Mouse (Mus musculus) liver, embryonic 14.5 days (tissue): ENCODE results near the gene Slc5a10. TPM values are rescaled to one million over a fixed set of nuclear protein-coding genes. Genes with fewer than 3 reads are reported as not detected.

Experiments used
- ATAC-seq: fragments of 200-750 bp; cut with Nextera tagmentation; 2 replicates; pipeline ENCODE4 v1.8.0; 2017; ENCODE audit warnings: moderate number of reproducible peaks, mild to moderate bottlenecking, moderate library complexity; ENCODE audit not compliant: insufficient read depth
- DNase-seq, 3 experiments: peaks; one replicate each; pipeline ENCODE4 v3.0.0-alpha.2; 2012 to 2013; ENCODE audit warnings: low read depth in 3 of 3, low spot score in 3 of 3
- H3K27ac ChIP-seq: fragments of 300-500 bp; sonication (generic); 2 replicates; pipeline ENCODE4 v1.5.1; 2014; ENCODE audit warnings: moderate library complexity, mild to moderate bottlenecking, control low read depth, inconsistent platforms
- H3K27me3 ChIP-seq: fragments of 300-500 bp; sonication (generic); 2 replicates; pipeline ENCODE4 v1.6.1; 2014; ENCODE audit warnings: mild to moderate bottlenecking, low read length, moderate library complexity; ENCODE audit not compliant: control insufficient read depth, insufficient read depth
- H3K36me3 ChIP-seq: fragments of 300-500 bp; sonication (generic); replicated peaks from 2 replicates; pipeline ENCODE4 v1.6.1; 2014; ENCODE audit warnings: low read depth; ENCODE audit not compliant: control insufficient read depth, insufficient read depth
- H3K4me1 ChIP-seq, 2 experiments: fragments of 200-500 bp in 1 of 2; fragments of 300-500 bp in 1 of 2; sonication (generic) in 1 of 2; replicated peaks; 2 replicates each; pipeline ENCODE4 v1.6.1; 2012 to 2014; ENCODE audit warnings: antibody characterized with exemption in 1 of 2, inconsistent platforms in 1 of 2, low read length in 1 of 2; ENCODE audit not compliant: control insufficient read depth in 2 of 2, insufficient read depth in 2 of 2
- H3K4me2 ChIP-seq: fragments of 300-500 bp; sonication (generic); 2 replicates; pipeline ENCODE4 v1.6.1; 2014; ENCODE audit warnings: low read depth, mild to moderate bottlenecking, control low read depth, moderate library complexity
- H3K4me3 ChIP-seq, 2 experiments: fragments of 200-500 bp in 1 of 2; fragments of 300-500 bp in 1 of 2; sonication (generic) in 1 of 2; 2 replicates each; pipeline ENCODE4 v1.5.1; 2012 to 2014; ENCODE audit warnings: low read depth in 2 of 2, low read length in 2 of 2, mild to moderate bottlenecking in 2 of 2, control low read depth in 1 of 2, inconsistent platforms in 1 of 2, moderate library complexity in 1 of 2; ENCODE audit not compliant: insufficient read depth in 1 of 2
- H3K9ac ChIP-seq: fragments of 300-500 bp; sonication (generic); replicated peaks from 2 replicates; pipeline ENCODE4 v1.6.1; 2014; ENCODE audit warnings: mild to moderate bottlenecking, control low read depth, moderate library complexity
- H3K9me3 ChIP-seq: fragments of 300-500 bp; sonication (generic); 2 replicates; pipeline ENCODE4 v1.6.1; 2016; ENCODE audit warnings: low read length, mixed read lengths; ENCODE audit not compliant: control insufficient read depth
- CTCF ChIP-seq: IDR thresholded peaks from 2 replicates; pipeline ENCODE4 v1.5.1; 2016; ENCODE audit warnings: antibody characterized with exemption, low read depth, control low read depth
- EP300 ChIP-seq: IDR thresholded peaks from 2 replicates; pipeline ENCODE4 v1.6.1; 2016; ENCODE audit warnings: antibody characterized with exemption, low read depth
- WGBS: fragments of 180-500 bp; shearing (Covaris S2); extraction: QIAGEN DNeasy Blood & Tissue Kit; methylation state at CpG from one replicate; pipeline ENCODE4 v1.1.7; 2014; ENCODE audit not compliant: insufficient replicate concordance; 5-methylcytosine and 5-hydroxymethylcytosine counted together
- polyA plus RNA-seq, 2 experiments: library from polyadenylated mRNA; depleted of rRNA in 1 of 2; stranded (reverse) in 1 of 2; unstranded in 1 of 2; fragments of >200 nt; fragmentation: Nextera tagmentation in 1 of 2; extraction: Ambion mirVana in 1 of 2; gene quantifications; 2 replicates each; pipeline versions ENCODE4 v1.2.1 to v1.2.3; 2012 to 2014

The Slc5a10 gene
- polyA plus RNA-seq, 2 experiments = not detected

GRCm38 (mm10) chr11:61708928-61709327, 11.7 kb downstream of the Slc5a10 start:
- WGBS = 49% methylated on average over 3 of the region's 3 CpGs
- TF ChIP-seq EP300 = no peak
- peak; percentile 35 for TF ChIP-seq CTCF
- Histone ChIP-seq H3K4me3 (no peak overlapping the region), H3K9me3 (no peaks in the 10 kb centered on the region), H3K27me3 (no peaks in the 10 kb centered on the region), H3K27ac (no peak overlapping the region), H3K9ac (no peak overlapping the region), H3K4me2 (no peak overlapping the region), H3K4me1 (no peaks in the 10 kb centered on the region), H3K36me3 (no peaks in the 10 kb centered on the region; the same call in 1 of the 2 replicates)
- DNase-seq (no peak), ATAC-seq (no peak)

GRCm38 (mm10) chr11:61706232-61706631, 14.4 kb downstream of the Slc5a10 start:
- WGBS = 32% methylated on average over 4 of the region's 4 CpGs
- no peak for ATAC-seq
- no peaks in the 10 kb centered on the region for H3K4me1 ChIP-seq
- H3K9me3 ChIP-seq = no peaks in the 10 kb centered on the region
- H3K36me3 ChIP-seq = peaks cover 9% of the 10 kb centered on the region
- H3K4me2 ChIP-seq = no peak overlapping the region
- H3K4me3 ChIP-seq = no peak overlapping the region
- no peak overlapping the region for H3K9ac ChIP-seq
- no peak overlapping the region for H3K27ac ChIP-seq
- H3K27me3 ChIP-seq = no peaks in the 10 kb centered on the region
- no peak for TF ChIP-seq EP300
- no peak for TF ChIP-seq CTCF
- no peak for DNase-seq

- H3K27me3 ChIP-seq = no peaks in the 10 kb centered on the region
- no peaks in the 10 kb centered on the region for H3K4me1 ChIP-seq
- TF ChIP-seq EP300 (no peak), CTCF (no peak)
- WGBS = 79% methylated on average over 2 of the region's 2 CpGs
- H3K4me2 ChIP-seq = no peak overlapping the region
- H3K36me3 ChIP-seq = peaks cover 9% of the 10 kb centered on the region
- ATAC-seq (no peak), DNase-seq (no peak)
- no peak overlapping the region for H3K27ac ChIP-seq
- no peak overlapping the region for H3K9ac ChIP-seq
- no peaks in the 10 kb centered on the region for H3K9me3 ChIP-seq
- no peak overlapping the region for H3K4me3 ChIP-seq
Measured at GRCm38 (mm10) chr11:61705581-61705980, 15.0 kb downstream of the Slc5a10 start.

- Histone ChIP-seq H3K9me3 (no peaks in the 10 kb centered on the region), H3K27ac (no peak overlapping the region), H3K4me1 (no peaks in the 10 kb centered on the region), H3K27me3 (no peaks in the 10 kb centered on the region), H3K9ac (no peak overlapping the region), H3K4me2 (no peak overlapping the region), H3K4me3 (no peak overlapping the region), H3K36me3 (peaks cover 15% of the 10 kb centered on the region)
- DNase-seq = no peak
- no peak for ATAC-seq
- TF ChIP-seq EP300 (no peak), CTCF (no peak)
- 89% methylated on average over 5 of the region's 5 CpGs for WGBS
Measured at GRCm38 (mm10) chr11:61702494-61702893, 18.1 kb downstream of the Slc5a10 start.

- 71% methylated on average over 5 of the region's 5 CpGs for WGBS
- Histone ChIP-seq H3K4me2 (no peak overlapping the region), H3K9me3 (no peaks in the 10 kb centered on the region), H3K27ac (no peak overlapping the region), H3K4me1 (no peaks in the 10 kb centered on the region), H3K36me3 (peaks cover 15% of the 10 kb centered on the region), H3K9ac (no peak overlapping the region), H3K27me3 (no peaks in the 10 kb centered on the region), H3K4me3 (no peak overlapping the region)
- TF ChIP-seq EP300 = no peak
- no peak for TF ChIP-seq CTCF
- ATAC-seq = no peak
- no peak for DNase-seq
Measured at GRCm38 (mm10) chr11:61701696-61702095, 18.9 kb downstream of the Slc5a10 start.
